Mouse (Mus musculus) hindbrain, embryonic 16.5 days (tissue): ENCODE data around the gene Cbfa2t2. TPM values are rescaled to one million over a fixed set of nuclear protein-coding genes. Genes with fewer than 3 reads are reported as not detected.
A peak's percentile ranks its signal among the peaks of the same experiment; 100 is the strongest.

ENCODE experiments used
- ATAC-seq: fragments of 200-750 bp; cut with Nextera tagmentation; 2 replicates; pipeline ENCODE4 v1.8.0; 2017; ENCODE audit warnings: moderate TSS enrichment, moderate library complexity
- H3K27ac ChIP-seq: fragments of 300-500 bp; sonication (generic); 2 replicates; pipeline ENCODE4 v1.5.1; 2014; ENCODE audit warnings: low read depth, mild to moderate bottlenecking, control low read depth, low read length, moderate library complexity
- H3K27me3 ChIP-seq: fragments of 300-500 bp; sonication (generic); replicated peaks from 2 replicates; pipeline ENCODE4 v1.6.1; 2014; ENCODE audit warnings: low read length; ENCODE audit not compliant: control insufficient read depth, insufficient read depth
- H3K36me3 ChIP-seq: fragments of 300-500 bp; sonication (generic); 2 replicates; pipeline ENCODE4 v1.6.1; 2014; ENCODE audit warnings: mild to moderate bottlenecking, low read length, moderate library complexity, mixed read lengths; ENCODE audit not compliant: control insufficient read depth, insufficient read depth
- H3K4me1 ChIP-seq: fragments of 300-500 bp; sonication (generic); 2 replicates; pipeline ENCODE4 v1.6.1; 2014; ENCODE audit warnings: low read depth, low read length; ENCODE audit not compliant: control insufficient read depth, insufficient read depth
- H3K4me2 ChIP-seq: fragments of 300-500 bp; sonication (generic); 2 replicates; pipeline ENCODE4 v1.6.1; 2014; ENCODE audit warnings: mild to moderate bottlenecking, low read length, control low read depth, moderate library complexity
- H3K4me3 ChIP-seq: fragments of 300-500 bp; sonication (generic); 2 replicates; pipeline ENCODE4 v1.5.1; 2014; ENCODE audit warnings: mild to moderate bottlenecking, low read length, control low read depth, moderate library complexity
- H3K9ac ChIP-seq: fragments of 300-500 bp; sonication (generic); 2 replicates; pipeline ENCODE4 v1.6.1; 2014; ENCODE audit warnings: low read depth, mild to moderate bottlenecking, control low read depth, low read length, moderate library complexity
- H3K9me3 ChIP-seq: fragments of 300-500 bp; sonication (generic); 2 replicates; pipeline ENCODE4 v1.6.1; 2014; ENCODE audit warnings: mild to moderate bottlenecking, low read length, moderate library complexity; ENCODE audit not compliant: control insufficient read depth
- WGBS: fragments of 180-500 bp; shearing (Covaris S2); extraction: QIAGEN DNeasy Blood & Tissue Kit; methylation state at CpG from one replicate; pipeline ENCODE4 v1.1.7; 2014; 5-methylcytosine and 5-hydroxymethylcytosine counted together
- polyA plus RNA-seq: library from polyadenylated mRNA; unstranded; fragments of >200 nt; fragmentation: Nextera tagmentation; extraction: Ambion mirVana; gene quantifications from 2 replicates; pipeline ENCODE4 v1.2.1, GENCODE M21; 2015

Gene Cbfa2t2
- polyA plus RNA-seq, 1 experiment from 2014 or later, result 39.8 TPM

DNA sequence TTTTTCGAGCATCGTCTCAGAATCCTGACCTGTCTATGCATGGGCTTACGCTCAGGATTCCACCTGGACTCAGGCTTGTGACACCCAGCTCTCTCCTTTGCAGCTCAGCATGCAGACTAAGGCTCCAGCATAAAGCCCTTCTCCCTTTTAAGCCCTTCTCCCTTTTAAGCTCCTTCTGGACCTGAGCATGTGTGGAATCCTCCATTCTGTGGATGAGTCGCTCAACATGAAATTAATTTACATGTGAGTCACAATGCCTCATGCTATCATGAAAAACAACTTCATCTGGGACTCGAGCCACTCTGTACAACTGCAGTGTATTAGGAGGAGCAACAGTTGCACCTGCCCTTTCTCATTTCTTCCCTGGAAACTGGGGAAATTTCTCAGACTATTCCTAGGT is 14.1 kb upstream of the Cbfa2t2 start:
- Histone ChIP-seq H3K4me1 (peaks cover 11% of the 10 kb centered on the region), H3K27me3 (no peaks in the 10 kb centered on the region), H3K9ac (no peak overlapping the region), H3K27ac (no peak overlapping the region), H3K4me3 (no peak overlapping the region), H3K9me3 (no peaks in the 10 kb centered on the region), H3K36me3 (no peaks in the 10 kb centered on the region), H3K4me2 (no peak overlapping the region)
- WGBS, result 70% methylated on average over 5 of the region's 5 CpGs
- no peak for ATAC-seq

- Histone ChIP-seq H3K4me3 (no peak overlapping the region), H3K4me2 (no peak overlapping the region), H3K9me3 (no peaks in the 10 kb centered on the region), H3K9ac (no peak overlapping the region), H3K27me3 (no peaks in the 10 kb centered on the region), H3K36me3 (no peaks in the 10 kb centered on the region), H3K4me1 (peaks cover 17% of the 10 kb centered on the region), H3K27ac (no peak overlapping the region)
- WGBS, result 85% methylated on average over 2 of the region's 2 CpGs
- no peak for ATAC-seq
Observed at GRCm38 (mm10) chr2:154423548-154423947, 12.7 kb upstream of the Cbfa2t2 start.

DNA sequence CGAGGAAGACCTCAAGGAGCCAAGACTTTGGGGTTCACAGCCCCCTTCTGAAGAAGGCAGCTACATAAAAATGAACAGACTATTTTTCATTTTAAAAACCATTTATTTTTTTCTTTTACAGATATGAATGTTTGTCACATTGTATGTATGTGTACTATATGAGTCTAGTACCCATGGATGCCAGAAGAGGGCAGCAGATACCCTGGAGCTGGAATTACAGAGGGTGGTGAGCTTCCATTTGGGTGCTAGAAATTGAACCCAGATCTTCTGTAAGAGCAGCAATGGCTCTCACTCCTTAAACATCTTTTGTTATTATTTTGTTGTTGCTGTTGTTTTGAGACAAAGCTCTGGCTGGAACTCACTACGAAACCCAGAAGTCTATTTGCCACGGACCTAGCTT is 10.8 kb upstream of the Cbfa2t2 start:
- Histone ChIP-seq H3K27ac (no peak overlapping the region), H3K4me3 (no peak overlapping the region), H3K4me1 (peaks cover 17% of the 10 kb centered on the region), H3K9me3 (no peaks in the 10 kb centered on the region), H3K36me3 (no peaks in the 10 kb centered on the region), H3K27me3 (no peaks in the 10 kb centered on the region), H3K9ac (no peak overlapping the region), H3K4me2 (no peak overlapping the region)
- WGBS, result 77% methylated on average over 3 of the region's 3 CpGs
- no peak for ATAC-seq

- no peaks in the 10 kb centered on the region for H3K27me3 ChIP-seq
- WGBS, result 2% methylated on average over 25 of the region's 25 CpGs
- ATAC-seq, result peak; percentile 78
- H3K4me3 ChIP-seq, result peak overlapping the region; percentile 42
- H3K36me3 ChIP-seq, result no peaks in the 10 kb centered on the region
- H3K4me1 ChIP-seq, result peaks cover 13% of the 10 kb centered on the region
- H3K9me3 ChIP-seq, result no peaks in the 10 kb centered on the region
- peak overlapping the region; percentile 73 for H3K9ac ChIP-seq
- H3K27ac ChIP-seq, result peak overlapping the region; percentile 81
- H3K4me2 ChIP-seq, result peak overlapping the region; percentile 72
Observed at GRCm38 (mm10) chr2:154426188-154426904, 9.9 kb upstream of the Cbfa2t2 start.

- Histone ChIP-seq H3K27me3 (no peaks in the 10 kb centered on the region), H3K9me3 (no peaks in the 10 kb centered on the region), H3K27ac (peak overlapping the region; percentile 81), H3K4me3 (peak overlapping the region; percentile 42), H3K4me1 (peaks cover 13% of the 10 kb centered on the region), H3K36me3 (no peaks in the 10 kb centered on the region), H3K9ac (peak overlapping the region; percentile 73), H3K4me2 (peak overlapping the region; percentile 72)
- ATAC-seq, result no peak
- WGBS, result 34% methylated on average over 11 of the region's 11 CpGs
Observed at GRCm38 (mm10) chr2:154426905-154427852, 9.1 kb upstream of the Cbfa2t2 start.

GRCm38 (mm10) chr2:154427853-154428360 is 8.4 kb upstream of the Cbfa2t2 start:
- WGBS, result 15% methylated on average over 17 of the region's 17 CpGs
- peaks cover 13% of the 10 kb centered on the region for H3K4me1 ChIP-seq
- peak overlapping the region; percentile 59; the same call in 1 of the 2 replicates for H3K27ac ChIP-seq
- H3K27me3 ChIP-seq, result no peaks in the 10 kb centered on the region
- H3K36me3 ChIP-seq, result no peaks in the 10 kb centered on the region
- no peaks in the 10 kb centered on the region for H3K9me3 ChIP-seq
- peak overlapping the region; percentile 19 for H3K4me2 ChIP-seq
- H3K9ac ChIP-seq, result 0 out of 2 replicates have a peak overlapping the region, but pooled peaks have one; percentile 12
- no peak overlapping the region for H3K4me3 ChIP-seq
- no peak; the same call in 1 of the 2 replicates for ATAC-seq

DNA sequence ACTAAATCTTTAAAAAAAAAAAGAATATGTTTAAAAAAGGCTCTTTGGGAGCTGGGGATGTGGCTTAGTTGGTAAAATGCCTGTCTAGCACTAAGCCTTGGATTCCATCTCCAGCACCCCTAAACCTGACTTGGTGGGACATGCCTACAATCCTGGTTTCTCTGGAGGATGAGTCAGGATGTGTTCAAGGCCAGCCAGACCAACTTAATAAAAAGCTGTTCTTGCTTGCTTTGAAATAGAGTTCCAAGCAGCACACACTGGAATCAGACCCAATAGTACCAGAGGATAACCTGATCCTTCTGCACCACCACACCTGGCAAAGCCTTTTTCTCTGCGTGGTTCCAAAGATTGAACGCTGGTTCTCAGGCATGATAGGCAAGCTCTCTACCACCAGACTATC is 5.7 kb upstream of the Cbfa2t2 start:
- WGBS, result 92% methylated on average over 2 of the region's 2 CpGs
- Histone ChIP-seq H3K9ac (no peak overlapping the region), H3K4me2 (no peak overlapping the region), H3K27ac (no peak overlapping the region), H3K36me3 (no peaks in the 10 kb centered on the region), H3K9me3 (no peaks in the 10 kb centered on the region), H3K27me3 (no peaks in the 10 kb centered on the region), H3K4me1 (peaks cover 13% of the 10 kb centered on the region), H3K4me3 (no peak overlapping the region)
- ATAC-seq, result no peak

GRCm38 (mm10) chr2:154432696-154433095 is 3.6 kb upstream of the Cbfa2t2 start:
- ATAC-seq, result no peak
- Histone ChIP-seq H3K4me2 (no peak overlapping the region), H3K4me3 (no peak overlapping the region), H3K9me3 (no peaks in the 10 kb centered on the region), H3K27ac (no peak overlapping the region), H3K36me3 (no peaks in the 10 kb centered on the region), H3K4me1 (peaks cover 9% of the 10 kb centered on the region), H3K9ac (no peak overlapping the region), H3K27me3 (no peaks in the 10 kb centered on the region)
- WGBS, result 68% methylated on average over 2 of the region's 2 CpGs

DNA sequence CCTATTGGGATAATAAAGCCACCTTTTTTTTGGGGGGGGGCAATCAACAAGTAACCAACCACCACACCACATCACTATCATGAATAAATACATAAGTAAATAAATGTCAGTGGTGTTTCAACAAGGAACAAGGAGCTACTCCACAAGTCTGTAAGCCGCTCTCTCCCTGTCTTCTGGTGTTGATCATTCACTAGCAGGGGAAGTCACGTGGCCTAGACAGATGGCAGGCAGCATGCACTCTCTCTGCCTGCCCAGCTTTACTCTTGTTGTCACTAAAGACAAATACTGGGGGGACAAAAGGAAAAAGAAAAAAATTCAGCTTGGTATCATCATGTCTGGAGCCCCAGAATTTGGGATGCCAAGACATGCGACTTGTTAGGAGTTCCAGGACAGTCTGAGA is 2.9 kb upstream of the Cbfa2t2 start:
- 41% methylated on average over 3 of the region's 3 CpGs for WGBS
- no peak for ATAC-seq
- Histone ChIP-seq H3K4me2 (no peak overlapping the region), H3K36me3 (no peaks in the 10 kb centered on the region), H3K4me1 (peaks cover 7% of the 10 kb centered on the region), H3K4me3 (no peak overlapping the region), H3K9me3 (no peaks in the 10 kb centered on the region), H3K27ac (no peak overlapping the region), H3K27me3 (no peaks in the 10 kb centered on the region), H3K9ac (no peak overlapping the region)
